Mouse (Mus musculus) liver, embryonic 13.5 days (tissue): ENCODE data around the gene Hes7. TPM values are rescaled to one million over a fixed set of nuclear protein-coding genes. Genes with fewer than 3 reads are reported as not detected.

Experiments used
- ATAC-seq: fragments of 200-750 bp; cut with Nextera tagmentation; 2 replicates; pipeline ENCODE4 v1.8.0; 2017; ENCODE audit warnings: low read depth, mild to moderate bottlenecking, moderate number of reproducible peaks, moderate library complexity
- DNase-seq: peaks from one replicate; pipeline ENCODE4 v3.0.0; 2022
- H3K27ac ChIP-seq: fragments of 300-500 bp; sonication (generic); 2 replicates; pipeline ENCODE4 v1.5.1; 2015; ENCODE audit warnings: moderate library complexity, mild to moderate bottlenecking, inconsistent platforms
- H3K27me3 ChIP-seq: fragments of 300-500 bp; sonication (generic); 2 replicates; pipeline ENCODE4 v1.6.1; 2015; ENCODE audit warnings: mild to moderate bottlenecking, inconsistent platforms
- H3K36me3 ChIP-seq: fragments of 300-500 bp; sonication (generic); 2 replicates; pipeline ENCODE4 v1.6.1; 2015; ENCODE audit warnings: mild to moderate bottlenecking, inconsistent platforms
- H3K4me1 ChIP-seq: fragments of 300-500 bp; sonication (generic); replicated peaks from 2 replicates; pipeline ENCODE4 v1.6.1; 2015; ENCODE audit warnings: inconsistent platforms
- H3K4me2 ChIP-seq: fragments of 300-500 bp; sonication (generic); 2 replicates; pipeline ENCODE4 v1.6.1; 2015; ENCODE audit warnings: inconsistent platforms, mild to moderate bottlenecking, moderate library complexity
- H3K4me3 ChIP-seq: fragments of 300-500 bp; sonication (generic); replicated peaks from 2 replicates; pipeline ENCODE4 v1.5.1; 2015; ENCODE audit warnings: mild to moderate bottlenecking, inconsistent platforms
- H3K9ac ChIP-seq: fragments of 300-500 bp; sonication (generic); 2 replicates; pipeline ENCODE4 v1.6.1; 2015; ENCODE audit warnings: mild to moderate bottlenecking, inconsistent platforms
- H3K9me3 ChIP-seq: fragments of 300-500 bp; sonication (generic); replicated peaks from 2 replicates; pipeline ENCODE4 v1.6.1; 2016; ENCODE audit warnings: inconsistent platforms
- WGBS: fragments of 180-500 bp; shearing (Covaris S2); methylation state at CpG from one replicate; pipeline ENCODE4 v1.1.7; 2015; ENCODE audit not compliant: insufficient replicate concordance; 5-methylcytosine and 5-hydroxymethylcytosine counted together
- polyA plus RNA-seq: library from polyadenylated mRNA; unstranded; fragments of >200 nt; fragmentation: Nextera tagmentation; extraction: Ambion mirVana; gene quantifications from 2 replicates; pipeline ENCODE4 v1.2.1, GENCODE M21; 2015

The Hes7 gene
- polyA plus RNA-seq, 1 experiment from 2014 or later = 0.18 TPM

GRCm38 (mm10) chr11:69122336-69122951 is 2.2 kb downstream of the Hes7 start, which contains the start of gene 9130213A22Rik:
TSS of gene 9130213A22Rik (minus strand) at chr11:69122589.
- no peaks in the 10 kb centered on the region for H3K36me3 ChIP-seq
- ATAC-seq (peak; percentile 34), DNase-seq (peak; percentile 73)
- H3K9me3 ChIP-seq = no peaks in the 10 kb centered on the region
- peak within 1 kb of the TSS; percentile 75 for H3K9ac ChIP-seq
- H3K4me2 ChIP-seq = peak within 1 kb of the TSS; percentile 99
- peak within 1 kb of the TSS; percentile 74 for H3K4me3 ChIP-seq
- peaks cover 76% of the 10 kb centered on the region for H3K4me1 ChIP-seq
- whole genome bisulfite sequencing = under 1% methylated on average over 66 of the region's 66 CpGs
- peaks cover 49% of the 10 kb centered on the region for H3K27me3 ChIP-seq
- H3K27ac ChIP-seq = peak within 1 kb of the TSS; percentile 67

- Histone ChIP-seq H3K9me3 (no peaks in the 10 kb centered on the region), H3K27me3 (peaks cover 52% of the 10 kb centered on the region), H3K4me2 (peak overlapping the region; percentile 99), H3K9ac (peak overlapping the region; percentile 75), H3K4me1 (peaks cover 70% of the 10 kb centered on the region), H3K27ac (peak overlapping the region; percentile 79), H3K36me3 (no peaks in the 10 kb centered on the region), H3K4me3 (peak overlapping the region; percentile 74)
- DNase-seq (peak; percentile 88), ATAC-seq (no peak)
- under 1% methylated on average over 29 of the region's 29 CpGs for WGBS
Measured at GRCm38 (mm10) chr11:69123056-69123692, 3.0 kb downstream of the Hes7 start.

DNA sequence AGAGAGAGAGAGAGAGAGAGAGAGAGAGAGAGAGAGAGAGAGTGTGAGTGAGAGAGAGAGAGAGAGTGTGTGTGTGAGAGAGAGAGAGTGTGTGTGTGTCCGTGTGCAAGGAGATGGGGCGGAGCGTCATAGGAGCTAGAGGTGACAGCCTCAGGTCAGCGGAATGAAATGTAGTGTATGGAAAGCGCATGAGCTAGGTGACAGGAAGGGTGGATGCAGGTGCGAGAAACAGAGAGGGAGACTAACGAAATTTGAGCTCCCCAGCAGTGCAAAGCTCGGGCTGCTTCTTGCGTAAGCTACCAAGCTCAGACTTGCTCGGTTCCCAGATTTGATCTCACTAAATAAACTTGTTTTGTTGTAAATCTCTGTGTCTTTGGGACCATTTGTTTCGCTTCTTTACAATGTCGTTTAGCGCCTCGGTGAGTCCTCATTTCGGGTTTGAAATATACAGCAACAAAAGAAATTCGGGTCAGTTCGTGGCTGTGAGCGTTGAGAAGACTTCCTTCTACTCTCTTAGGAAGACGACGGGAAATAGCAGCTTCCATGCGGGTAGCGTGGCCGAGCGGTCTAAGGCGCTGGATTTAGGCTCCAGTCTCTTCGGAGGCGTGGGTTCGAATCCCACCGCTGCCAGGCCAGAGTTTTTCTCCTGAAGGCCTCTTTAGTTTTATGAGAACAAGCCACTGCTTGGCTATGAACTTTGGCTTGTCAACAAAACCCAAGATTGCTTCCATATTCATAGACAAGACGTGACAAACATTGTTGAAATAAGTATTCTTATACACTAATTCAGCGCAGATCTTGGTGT is 3.7 kb downstream of the Hes7 start:
- DNase-seq (peak; percentile 85), ATAC-seq (peak; percentile 75)
- peaks cover 57% of the 10 kb centered on the region for H3K27me3 ChIP-seq
- H3K4me3 ChIP-seq = peak overlapping the region; percentile 74
- peak overlapping the region; percentile 79 for H3K27ac ChIP-seq
- peak overlapping the region; percentile 75 for H3K9ac ChIP-seq
- H3K4me2 ChIP-seq = peak overlapping the region; percentile 99
- H3K36me3 ChIP-seq = no peaks in the 10 kb centered on the region
- under 1% methylated on average over 31 of the region's 31 CpGs for WGBS
- H3K4me1 ChIP-seq = peaks cover 65% of the 10 kb centered on the region
- H3K9me3 ChIP-seq = no peaks in the 10 kb centered on the region

DNA sequence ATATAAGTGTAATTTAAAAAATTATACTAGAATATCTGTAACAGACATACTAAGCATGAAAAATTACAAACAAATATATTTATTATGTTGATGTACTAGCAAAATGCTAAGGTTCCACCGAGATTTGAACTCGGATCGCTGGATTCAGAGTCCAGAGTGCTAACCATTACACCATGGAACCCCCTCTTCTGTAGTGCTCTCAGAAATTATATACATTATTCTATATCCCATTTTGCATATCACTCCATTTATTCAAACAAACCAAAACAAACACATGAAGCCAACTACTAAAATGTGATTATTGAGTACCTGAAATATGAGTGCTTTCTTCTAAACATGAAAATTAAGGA is 4.3 kb downstream of the Hes7 start:
- peak overlapping the region; percentile 99 for H3K4me2 ChIP-seq
- DNase-seq = peak; percentile 68
- H3K36me3 ChIP-seq = no peaks in the 10 kb centered on the region
- peak overlapping the region; percentile 74 for H3K4me3 ChIP-seq
- H3K27me3 ChIP-seq = peaks cover 55% of the 10 kb centered on the region
- peaks cover 59% of the 10 kb centered on the region for H3K4me1 ChIP-seq
- peak; percentile 51 for ATAC-seq
- H3K9ac ChIP-seq = no peak overlapping the region
- WGBS = 0% methylated on average over 3 of the region's 3 CpGs
- no peaks in the 10 kb centered on the region for H3K9me3 ChIP-seq
- no peak overlapping the region for H3K27ac ChIP-seq

- Histone ChIP-seq H3K4me1 (peaks cover 51% of the 10 kb centered on the region), H3K4me2 (peak overlapping the region; percentile 94), H3K9me3 (no peaks in the 10 kb centered on the region), H3K4me3 (peak overlapping the region; percentile 72), H3K27me3 (peaks cover 50% of the 10 kb centered on the region), H3K27ac (peak overlapping the region; percentile 53; the same call in 1 of the 2 replicates), H3K9ac (peak overlapping the region; percentile 73), H3K36me3 (no peaks in the 10 kb centered on the region)
- DNase-seq = peak; percentile 80
- ATAC-seq = peak; percentile 47
- under 1% methylated on average over 24 of the region's 24 CpGs for WGBS
Measured at GRCm38 (mm10) chr11:69125041-69125851, 5.0 kb downstream of the Hes7 start.

- Histone ChIP-seq H3K4me3 (peak within 1 kb of the TSS; percentile 72), H3K4me1 (peaks cover 47% of the 10 kb centered on the region), H3K27ac (peak within 1 kb of the TSS; percentile 53; the same call in 1 of the 2 replicates), H3K36me3 (no peaks in the 10 kb centered on the region), H3K4me2 (peak within 1 kb of the TSS; percentile 94), H3K9ac (peak within 1 kb of the TSS; percentile 73), H3K27me3 (peaks cover 46% of the 10 kb centered on the region), H3K9me3 (no peaks in the 10 kb centered on the region)
- ATAC-seq (no peak), DNase-seq (no peak)
- 8% methylated on average over 3 of the region's 3 CpGs for WGBS
Measured at GRCm38 (mm10) chr11:69125852-69125918, 5.5 kb downstream of the Hes7 start, which contains the start of gene Aloxe3. TSS of gene Aloxe3 (plus strand) at chr11:69125896.

GRCm38 (mm10) chr11:69125919-69126705 is 5.9 kb downstream of the Hes7 start:
- H3K4me3 ChIP-seq = peak overlapping the region; percentile 72
- peak overlapping the region; percentile 73 for H3K9ac ChIP-seq
- H3K9me3 ChIP-seq = no peaks in the 10 kb centered on the region
- peaks cover 43% of the 10 kb centered on the region for H3K4me1 ChIP-seq
- H3K36me3 ChIP-seq = no peaks in the 10 kb centered on the region
- no peak for ATAC-seq
- H3K27me3 ChIP-seq = peaks cover 42% of the 10 kb centered on the region
- H3K27ac ChIP-seq = no peak overlapping the region
- 12% methylated on average over 20 of the region's 20 CpGs for WGBS
- H3K4me2 ChIP-seq = peak overlapping the region; percentile 94
- no peak for DNase-seq

- peak overlapping the region; percentile 94 for H3K4me2 ChIP-seq
- H3K27me3 ChIP-seq = peaks cover 38% of the 10 kb centered on the region
- ATAC-seq (no peak), DNase-seq (no peak)
- no peaks in the 10 kb centered on the region for H3K9me3 ChIP-seq
- peak overlapping the region; percentile 72 for H3K4me3 ChIP-seq
- WGBS = 55% methylated on average over 2 of the region's 2 CpGs
- no peak overlapping the region for H3K27ac ChIP-seq
- H3K9ac ChIP-seq = peak overlapping the region; percentile 73; the same call in 1 of the 2 replicates
- H3K4me1 ChIP-seq = peaks cover 37% of the 10 kb centered on the region
- no peaks in the 10 kb centered on the region for H3K36me3 ChIP-seq
Measured at GRCm38 (mm10) chr11:69126706-69127095, 6.5 kb downstream of the Hes7 start.

GRCm38 (mm10) chr11:69128426-69129122 is 8.4 kb downstream of the Hes7 start:
- H3K4me3 ChIP-seq = no peak overlapping the region
- DNase-seq (no peak), ATAC-seq (no peak)
- H3K36me3 ChIP-seq = no peaks in the 10 kb centered on the region
- no peak overlapping the region for H3K9ac ChIP-seq
- 43% methylated on average over 8 of the region's 8 CpGs for WGBS
- peaks cover 34% of the 10 kb centered on the region for H3K27me3 ChIP-seq
- no peak overlapping the region for H3K4me2 ChIP-seq
- H3K9me3 ChIP-seq = no peaks in the 10 kb centered on the region
- peaks cover 22% of the 10 kb centered on the region for H3K4me1 ChIP-seq
- no peak overlapping the region for H3K27ac ChIP-seq

DNA sequence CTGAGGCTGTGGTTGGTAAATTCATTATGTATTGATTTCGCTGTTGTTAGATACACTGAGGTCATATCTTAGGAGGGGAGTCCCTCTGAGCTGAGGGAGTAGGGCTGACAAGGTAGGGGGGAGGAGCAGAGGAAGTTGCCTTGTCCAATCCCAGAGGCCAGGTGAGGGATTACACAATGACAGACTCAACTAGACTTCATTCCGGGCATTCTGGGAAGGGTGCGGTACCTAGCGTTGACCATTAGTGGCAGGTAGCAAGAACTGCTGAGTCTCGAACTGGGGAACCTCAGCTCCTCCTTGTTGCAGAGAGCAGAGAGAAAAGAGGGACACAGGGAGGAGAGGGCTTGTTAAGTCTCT is 13.3 kb downstream of the Hes7 start:
- ATAC-seq = no peak
- H3K9ac ChIP-seq = peak overlapping the region; percentile 44; the same call in 1 of the 2 replicates
- WGBS = 33% methylated on average over 5 of the region's 5 CpGs

More for the DNA sequence above, 13.3 kb downstream of the Hes7 start:
- H3K4me2 ChIP-seq = peak overlapping the region; percentile 69
- H3K4me3 ChIP-seq = peak overlapping the region; percentile 46
- H3K9me3 ChIP-seq = no peaks in the 10 kb centered on the region
- no peak for DNase-seq
- peaks cover 15% of the 10 kb centered on the region for H3K4me1 ChIP-seq
- peaks cover 28% of the 10 kb centered on the region for H3K27me3 ChIP-seq
- H3K36me3 ChIP-seq = no peaks in the 10 kb centered on the region
- no peak overlapping the region for H3K27ac ChIP-seq
